Mouse (Mus musculus): ENCODE measurements around the gene Ear10.
"Not testable (repeated sequence)": the region's sequence is repeated elsewhere in the genome, so short reads cannot be mapped to it uniquely, and the experiment has no call there.

- TF ChIP-seq HCFC1 (IDR thresholded peaks at IDR 0.05; ENCODE audit: borderline replicate concordance, insufficient read depth, low read length); ZNF384 (IDR thresholded peaks at IDR 0.05; ENCODE audit: low read depth, low read length); MAFK (IDR thresholded peaks at IDR 0.05; ENCODE audit: insufficient read depth, low read depth, low read length); ZC3H11A (IDR thresholded peaks at IDR 0.05; ENCODE audit: borderline replicate concordance, low read depth, low read length): not testable (repeated sequence)
These were observed 24.8 kb downstream of the Ear10 start for GRCm38 (mm10) chr14:43898577-43898976.

Data from ES-E14 (cell line).